Mouse (Mus musculus) testis, adult 2 months (tissue): ENCODE measurements around the gene Zdhhc6.

Experiments
- CTCF ChIP-seq: fragments of 200-500 bp; IDR thresholded peaks from 2 replicates; pipeline ENCODE4 v1.5.1; 2012; ENCODE audit warnings: low read depth, mild to moderate bottlenecking, inconsistent platforms, low read length, moderate library complexity; ENCODE audit not compliant: control insufficient read depth, insufficient read depth, insufficient replicate concordance
- POLR2A ChIP-seq: fragments of 200-500 bp; IDR thresholded peaks from 2 replicates; pipeline ENCODE4 v1.6.1; 2012; ENCODE audit warnings: low read depth, mild to moderate bottlenecking, inconsistent platforms, low read length, moderate library complexity; ENCODE audit not compliant: control insufficient read depth

DNA sequence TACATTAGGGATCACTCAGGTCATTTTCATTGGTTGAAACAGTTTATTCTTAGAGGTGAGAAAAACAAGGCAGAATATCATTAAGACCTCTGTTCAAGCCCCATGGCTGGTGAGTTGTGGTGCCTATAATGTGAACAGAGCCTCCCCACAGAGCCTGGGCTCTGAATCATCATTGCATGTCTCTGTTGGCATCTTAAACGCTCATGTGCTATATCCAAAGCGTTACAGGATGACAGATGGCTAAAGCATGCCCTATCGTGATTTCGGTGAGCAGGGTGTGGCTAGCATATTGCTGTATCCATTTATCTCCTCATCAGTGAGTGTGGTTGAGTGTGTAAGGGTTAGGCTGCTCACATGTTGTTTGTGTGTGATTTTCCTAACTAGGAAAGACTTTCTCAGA lies 11.7 kb upstream of the Zdhhc6 start:
- TF ChIP-seq POLR2A (no peak), CTCF (no peak)
